In the genomic region with DNA sequence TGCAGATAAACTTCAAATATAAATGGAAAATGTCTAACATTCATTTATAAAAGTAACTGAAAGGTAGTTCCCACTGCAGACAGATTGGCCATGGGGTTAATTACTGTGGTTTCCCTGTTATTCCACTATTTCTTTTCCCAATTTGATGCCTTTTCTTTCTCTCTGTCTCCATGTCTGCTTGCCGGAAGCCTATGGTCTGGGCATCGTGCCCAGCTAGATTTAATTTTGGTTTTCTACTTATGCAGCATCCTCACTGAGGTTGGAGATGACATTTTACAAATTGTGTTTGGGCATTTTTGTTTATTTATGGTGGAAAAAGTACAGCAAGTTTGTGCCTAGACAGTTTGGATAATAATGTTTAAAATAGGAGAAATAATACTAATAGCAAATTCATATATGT, we compare ENCODE assay signal across 16 mouse cellular contexts.
A peak's percentile ranks its signal among the peaks of the same experiment; 100 is the strongest.
DNase-seq lines count a peak whose midpoint lies in the region; ATAC-seq lines count a peak whose summit lies in the region.
"Had no signal": no experiment of that assay in that cellular context is flagged by ENCODE, and none has a peak within 500 bp of the region (broad histone marks: within the 10 kb centered on the region; RNA-seq: fewer than 3 reads in every experiment).

No protein-coding gene starts in this region.

- H3K4me3 ChIP-seq in embryonic facial prominence, embryonic 14.5 days (ENCODE audit: low read depth, low read length), result no peak overlapping the region
- no peak overlapping the region for H3K4me3 ChIP-seq in embryonic facial prominence, embryonic 10.5 days
- H3K4me3 ChIP-seq: heart, adult 2 months; neural tube, embryonic 15.5 days had no signal

- H3K4me2 ChIP-seq in embryonic facial prominence, embryonic 14.5 days (ENCODE audit: low read depth, low read length), result no peak overlapping the region
- H3K4me2 ChIP-seq: neural tube, embryonic 15.5 days had no signal

- H3K9me3 ChIP-seq in embryonic facial prominence, embryonic 14.5 days (ENCODE audit: control insufficient read depth, low read length), result no peaks in the 10 kb centered on the region
- no peaks in the 10 kb centered on the region for H3K9me3 ChIP-seq in embryonic facial prominence, embryonic 10.5 days
- H3K9me3 ChIP-seq: neural tube, embryonic 15.5 days had no signal

- DNase-seq in embryonic facial prominence, embryonic 14.5 days (ENCODE audit: low spot score), result peak; percentile 59
- no peak for DNase-seq in embryonic facial prominence, embryonic 10.5 days (ENCODE audit: low spot score)
- peak; percentile 90 for DNase-seq in brain, adult 2 months (ENCODE audit: low read depth, low spot score)
- peak; percentile 22 to 65 for DNase-seq in layer of hippocampus, adult 18-20 months (ENCODE audit: low spot score in 2 of 2)
- peak; percentile 68 to 93 for DNase-seq in left cerebral cortex, postnatal 25 days (ENCODE audit: low spot score in 2 of 2)
- no peak for DNase-seq in embryo, embryonic 10 days (ENCODE audit: low spot score)
- DNase-seq: adrenal gland, adult 2 months; B cell, adult 2 months; heart, adult 2 months; heart, postnatal 36 days; kidney, adult 18-20 months had no signal

- H3K4me1 ChIP-seq in embryonic facial prominence, embryonic 14.5 days (ENCODE audit: control insufficient read depth, insufficient read depth, low read length), result no peaks in the 10 kb centered on the region
- no peaks in the 10 kb centered on the region for H3K4me1 ChIP-seq in embryonic facial prominence, embryonic 10.5 days
- H3K4me1 ChIP-seq: neural tube, embryonic 15.5 days had no signal

- WGBS in embryonic facial prominence, embryonic 14.5 days, result 49% methylated on average over 2 of the region's 2 CpGs
- WGBS in embryonic facial prominence, embryonic 10.5 days, result 89% methylated on average over 2 of the region's 2 CpGs

- no peaks in the 10 kb centered on the region for H3K36me3 ChIP-seq in embryonic facial prominence, embryonic 14.5 days (ENCODE audit: control insufficient read depth, insufficient read depth, low read length)
- no peaks in the 10 kb centered on the region for H3K36me3 ChIP-seq in embryonic facial prominence, embryonic 10.5 days (replicated peaks)
- H3K36me3 ChIP-seq: neural tube, embryonic 15.5 days had no signal

- no peak for ATAC-seq in embryonic facial prominence, embryonic 14.5 days (ENCODE audit: low read depth)
- ATAC-seq in megakaryocyte, adult 5-6 weeks (ENCODE audit: poor library complexity, severe bottlenecking), result no peak
- ATAC-seq in granulocyte monocyte progenitor cell, adult 5-6 weeks (replicated peaks; ENCODE audit: poor library complexity, severe bottlenecking), result no peak
- ATAC-seq: lung, postnatal 0 days; midbrain, embryonic 16.5 days had no signal

- no peaks in the 10 kb centered on the region for H3K27me3 ChIP-seq in embryonic facial prominence, embryonic 14.5 days (replicated peaks; ENCODE audit: control insufficient read depth, insufficient read depth, low read length)
- no peaks in the 10 kb centered on the region for H3K27me3 ChIP-seq in embryonic facial prominence, embryonic 10.5 days (replicated peaks; ENCODE audit: low read depth, poor library complexity, severe bottlenecking)
- H3K27me3 ChIP-seq: neural tube, embryonic 15.5 days had no signal

- H3K9ac ChIP-seq in embryonic facial prominence, embryonic 14.5 days (ENCODE audit: low read depth, low read length), result no peak overlapping the region
- H3K9ac ChIP-seq: neural tube, embryonic 15.5 days had no signal

- no peak overlapping the region for H3K27ac ChIP-seq in embryonic facial prominence, embryonic 14.5 days (replicated peaks; ENCODE audit: low read depth, low read length)
- no peak overlapping the region for H3K27ac ChIP-seq in embryonic facial prominence, embryonic 10.5 days (replicated peaks)
- H3K27ac ChIP-seq: heart, adult 2 months; neural tube, embryonic 15.5 days had no signal

- intact Hi-C loops in left cerebral cortex, postnatal 25 days (cut with DNase I), result no loop called here

Comparison
In these comparisons a context has a peak if more than half of its experiments do, and no peak if none do; other contexts are left out.
1. DNase-seq: peak in embryonic facial prominence, embryonic 14.5 days (single experiment), brain, adult 2 months (single experiment), layer of hippocampus, adult 18-20 months (2 of 2) and left cerebral cortex, postnatal 25 days (2 of 2); none in embryonic facial prominence, embryonic 10.5 days (single experiment) and embryo, embryonic 10 days (single experiment).